Mouse (Mus musculus): ENCODE results near the gene Retreg3.

DNA sequence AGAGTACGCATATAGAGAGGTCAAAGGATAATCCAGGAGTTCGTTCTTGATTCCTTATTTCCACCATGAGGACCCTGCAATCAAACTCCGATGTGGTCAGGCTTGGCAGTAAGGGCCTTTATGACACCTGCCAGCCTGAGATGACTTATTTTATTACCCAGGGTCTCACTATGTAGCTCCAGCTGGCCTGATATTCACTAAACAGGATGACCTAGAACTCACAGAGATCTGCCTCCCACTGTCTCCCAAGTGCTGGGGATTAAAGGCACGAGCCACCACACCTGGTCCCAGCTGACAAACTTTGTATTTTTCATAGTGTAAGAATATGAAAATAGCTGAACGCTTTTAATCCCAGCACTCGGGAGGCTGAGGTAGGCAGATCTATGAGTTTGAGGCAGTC, 35.5 kb upstream of the Retreg3 start:
- TF ChIP-seq CTCF (IDR thresholded peaks at IDR 0.05; ENCODE audit: low read depth) (no peak), EP300 (IDR thresholded peaks at IDR 0.05; ENCODE audit: low read depth) (no peak)

Measured in liver, embryonic 14.5 days (tissue).